Mouse (Mus musculus) heart, adult 8-10 months (tissue): ENCODE measurements around the gene Arhgap23. TPM values are rescaled to one million over a fixed set of nuclear protein-coding genes. Genes with fewer than 3 reads are reported as not detected.
A peak's percentile ranks its signal among the peaks of the same experiment; 100 is the strongest.

ENCODE experiments used
- DNase-seq: peaks from one replicate; pipeline ENCODE4 v3.0.0; 2022; ENCODE audit warnings: low spot score
- total RNA-seq, 4 experiments: library from RNA; stranded (reverse); gene quantifications; 2 replicates each; pipeline ENCODE4 v1.2.4; 2022

Arhgap23 gene
- total RNA-seq, 4 experiments from 2014 or later, result 13.3 to 14.9 (median 14.0) TPM

- DNase-seq, result no peak
These were observed 47.8 kb downstream of the Arhgap23 start for GRCm38 (mm10) chr11:97463166-97463565.

- no peak for DNase-seq
These were observed 48.7 kb downstream of the Arhgap23 start for GRCm38 (mm10) chr11:97463991-97464390.

GRCm38 (mm10) chr11:97465957-97466356 lies 50.6 kb downstream of the Arhgap23 start:
- DNase-seq, result no peak

GRCm38 (mm10) chr11:97466444-97467160 lies 51.3 kb downstream of the Arhgap23 start:
- DNase-seq, result no peak

- DNase-seq, result peak; percentile 84
These were observed 53.4 kb downstream of the Arhgap23 start for GRCm38 (mm10) chr11:97468639-97469287.

- no peak for DNase-seq
These were observed 54.5 kb downstream of the Arhgap23 start for GRCm38 (mm10) chr11:97469828-97470227.

- DNase-seq, result no peak
These were observed 55.9 kb downstream of the Arhgap23 start for GRCm38 (mm10) chr11:97471276-97471675.

- DNase-seq, result peak; percentile 38
These were observed 61.2 kb downstream of the Arhgap23 start for GRCm38 (mm10) chr11:97476334-97477095.

GRCm38 (mm10) chr11:97477431-97477830 lies 62.1 kb downstream of the Arhgap23 start:
- DNase-seq, result no peak

GRCm38 (mm10) chr11:97478345-97478744 lies 63.0 kb downstream of the Arhgap23 start:
- DNase-seq, result no peak

- no peak for DNase-seq
These were observed 63.8 kb downstream of the Arhgap23 start for GRCm38 (mm10) chr11:97479085-97479484.

GRCm38 (mm10) chr11:97479824-97480223 lies 64.5 kb downstream of the Arhgap23 start:
- peak; percentile 31 for DNase-seq

GRCm38 (mm10) chr11:97485661-97486060 lies 70.3 kb downstream of the Arhgap23 start:
- no peak for DNase-seq

GRCm38 (mm10) chr11:97487656-97488055 lies 72.3 kb downstream of the Arhgap23 start:
- no peak for DNase-seq

GRCm38 (mm10) chr11:97489589-97490324 lies 74.4 kb downstream of the Arhgap23 start:
- peak; percentile 42 for DNase-seq

GRCm38 (mm10) chr11:97491640-97492039 lies 76.3 kb downstream of the Arhgap23 start:
- no peak for DNase-seq

- DNase-seq, result no peak
These were observed 77.5 kb downstream of the Arhgap23 start for GRCm38 (mm10) chr11:97492836-97493235.

- no peak for DNase-seq
These were observed 82.2 kb downstream of the Arhgap23 start for GRCm38 (mm10) chr11:97497543-97497942.

GRCm38 (mm10) chr11:97499865-97500719 lies 84.8 kb downstream of the Arhgap23 start, which contains the start of gene 4933428G20Rik:
Gene 4933428G20Rik (minus strand): TSS chr11:97500340.
- DNase-seq, result no peak

- no peak for DNase-seq
These were observed 85.6 kb downstream of the Arhgap23 start for GRCm38 (mm10) chr11:97500720-97501448.
